Comparison of ENCODE assay signal across 39 mouse cellular contexts in the genomic region with DNA sequence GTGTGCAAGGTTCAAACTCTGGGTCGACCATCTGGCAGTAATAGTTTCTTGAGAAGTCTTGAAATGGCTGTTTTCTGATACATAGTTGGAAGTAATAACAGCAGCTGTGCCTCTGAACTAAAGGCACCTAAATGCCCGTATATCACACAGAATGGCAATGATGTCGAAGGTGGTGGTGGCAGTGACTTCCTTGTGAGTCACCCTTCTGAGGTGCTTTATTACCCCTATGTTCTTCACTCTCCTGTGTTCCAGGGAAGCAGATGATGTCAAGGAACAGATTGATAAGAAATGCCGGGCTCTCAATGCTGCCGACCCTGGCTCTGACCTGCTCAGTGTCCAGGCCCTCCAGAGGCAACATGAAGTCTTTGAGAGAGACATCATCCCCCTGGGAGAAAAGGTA. TPM values are rescaled to one million over a fixed set of nuclear protein-coding genes. Genes with fewer than 3 reads are reported as not detected.
"Had no signal": no experiment of that assay in that cellular context is flagged by ENCODE, and none has a peak within 500 bp of the region (broad histone marks: within the 10 kb centered on the region; RNA-seq: fewer than 3 reads in every experiment).

No protein-coding gene starts in this region.

- H3K27ac ChIP-seq: embryonic facial prominence, embryonic 10.5 days; embryonic facial prominence, embryonic 12.5 days; embryonic facial prominence, embryonic 13.5 days; embryonic facial prominence, embryonic 15.5 days; forebrain, embryonic 10.5 days; forebrain, embryonic 12.5 days; forebrain, embryonic 13.5 days; forebrain, embryonic 15.5 days; gastrocnemius, adult 2 months; heart, adult 2 months had no signal

- H3K4me3 ChIP-seq: embryonic facial prominence, embryonic 10.5 days; embryonic facial prominence, embryonic 12.5 days; embryonic facial prominence, embryonic 13.5 days; embryonic facial prominence, embryonic 15.5 days; erythroblast, embryonic 14.5 days; forebrain, embryonic 10.5 days; forebrain, embryonic 12.5 days; forebrain, embryonic 13.5 days; forebrain, embryonic 15.5 days; gastrocnemius, adult 2 months; heart, adult 2 months had no signal

- H3K36me3 ChIP-seq: embryonic facial prominence, embryonic 10.5 days; embryonic facial prominence, embryonic 12.5 days; embryonic facial prominence, embryonic 13.5 days; embryonic facial prominence, embryonic 15.5 days; forebrain, embryonic 10.5 days; forebrain, embryonic 12.5 days; forebrain, embryonic 15.5 days had no signal

- H3K9ac ChIP-seq: embryonic facial prominence, embryonic 12.5 days; embryonic facial prominence, embryonic 13.5 days; embryonic facial prominence, embryonic 15.5 days; forebrain, embryonic 12.5 days; forebrain, embryonic 13.5 days; forebrain, embryonic 15.5 days had no signal

- DNase-seq: cerebellum, adult 18-20 months; cerebellum, adult 2 months; cerebellum, adult 8-10 months; cerebellum, adult 9-10 months; cerebellum, adult 9-11 months; cerebellum, postnatal 10 days; cerebellum, postnatal 14 days; cerebellum, postnatal 25 days; cerebellum, postnatal 36 days; embryo, embryonic 11 days; gastrocnemius, adult 2 months; gastrocnemius, postnatal 10 days; gastrocnemius, postnatal 14 days; gastrocnemius, postnatal 25 days; gastrocnemius, postnatal 36 days; heart, adult 18-20 months; heart, adult 2 months had no signal

- H3K4me1 ChIP-seq: embryonic facial prominence, embryonic 10.5 days; embryonic facial prominence, embryonic 12.5 days; embryonic facial prominence, embryonic 13.5 days; embryonic facial prominence, embryonic 15.5 days; forebrain, embryonic 10.5 days; forebrain, embryonic 12.5 days; forebrain, embryonic 13.5 days; forebrain, embryonic 15.5 days had no signal

- H3K9me3 ChIP-seq: embryonic facial prominence, embryonic 10.5 days; embryonic facial prominence, embryonic 12.5 days; embryonic facial prominence, embryonic 13.5 days; embryonic facial prominence, embryonic 15.5 days; forebrain, embryonic 10.5 days; forebrain, embryonic 12.5 days; forebrain, embryonic 13.5 days; forebrain, embryonic 15.5 days had no signal

- H3K4me2 ChIP-seq: embryonic facial prominence, embryonic 12.5 days; embryonic facial prominence, embryonic 13.5 days; embryonic facial prominence, embryonic 15.5 days; forebrain, embryonic 12.5 days; forebrain, embryonic 13.5 days; forebrain, embryonic 15.5 days had no signal

- H3K27me3 ChIP-seq: embryonic facial prominence, embryonic 12.5 days; embryonic facial prominence, embryonic 13.5 days; embryonic facial prominence, embryonic 15.5 days; forebrain, embryonic 12.5 days; forebrain, embryonic 13.5 days; forebrain, embryonic 15.5 days had no signal

- ATAC-seq: forebrain, embryonic 13.5 days; forebrain, embryonic 14.5 days; forebrain, embryonic 15.5 days had no signal

RNA-seq across cellular contexts. Expression of a gene that starts 39.6 kb away (rescaled TPM):
- total RNA-seq: common myeloid progenitor, adult 5-6 weeks; gastrocnemius, adult 18-20 months; gastrocnemius, adult 2 months; gastrocnemius, adult 8-10 months; gastrocnemius, postnatal 10 days; gastrocnemius, postnatal 14 days; gastrocnemius, postnatal 25 days; gastrocnemius, postnatal 36 days; gastrocnemius, postnatal 4 days; granulocyte monocyte progenitor cell, adult 5-6 weeks; heart, adult 18-20 months; heart, adult 2 months; heart, adult 8-10 months had no signal
- polyA plus RNA-seq: cerebellum, adult 2 months; cortical plate, adult 2 months; embryonic facial prominence, embryonic 10.5 days; embryonic facial prominence, embryonic 11.5 days; embryonic facial prominence, embryonic 12.5 days; embryonic facial prominence, embryonic 13.5 days; erythroblast, embryonic 14.5 days; forebrain, embryonic 10.5 days; forebrain, embryonic 11.5 days; forebrain, embryonic 12.5 days; forebrain, embryonic 13.5 days; forebrain, embryonic 14.5 days; forebrain, embryonic 15.5 days; frontal cortex, adult 2 months; gonadal fat pad, adult 2 months; heart, adult 2 months had no signal

RNA-seq across cellular contexts. Expression of a gene that starts 39.7 kb away (rescaled TPM):
- polyA plus RNA-seq: cortical plate, adult 2 months had no signal

RNA-seq across cellular contexts. Expression of a gene that starts 56.9 kb away (rescaled TPM):
- total RNA-seq: gastrocnemius, adult 18-20 months; gastrocnemius, adult 2 months; gastrocnemius, adult 8-10 months; gastrocnemius, postnatal 10 days; gastrocnemius, postnatal 14 days; gastrocnemius, postnatal 25 days; gastrocnemius, postnatal 36 days; gastrocnemius, postnatal 4 days; granulocyte monocyte progenitor cell, adult 5-6 weeks; heart, adult 18-20 months; heart, adult 2 months; heart, adult 8-10 months had no signal
- polyA plus RNA-seq: cerebellum, adult 2 months; cortical plate, adult 2 months; embryonic facial prominence, embryonic 12.5 days; embryonic facial prominence, embryonic 13.5 days; embryonic facial prominence, embryonic 14.5 days; erythroblast, embryonic 14.5 days; forebrain, embryonic 10.5 days; forebrain, embryonic 11.5 days; forebrain, embryonic 12.5 days; forebrain, embryonic 14.5 days; forebrain, embryonic 15.5 days; frontal cortex, adult 2 months; gonadal fat pad, adult 2 months; heart, adult 2 months had no signal
